Mouse (Mus musculus): ENCODE measurements around the gene Nav2.
A peak's percentile ranks its signal among the peaks of the same experiment; 100 is the strongest.

Nav2 gene

DNA sequence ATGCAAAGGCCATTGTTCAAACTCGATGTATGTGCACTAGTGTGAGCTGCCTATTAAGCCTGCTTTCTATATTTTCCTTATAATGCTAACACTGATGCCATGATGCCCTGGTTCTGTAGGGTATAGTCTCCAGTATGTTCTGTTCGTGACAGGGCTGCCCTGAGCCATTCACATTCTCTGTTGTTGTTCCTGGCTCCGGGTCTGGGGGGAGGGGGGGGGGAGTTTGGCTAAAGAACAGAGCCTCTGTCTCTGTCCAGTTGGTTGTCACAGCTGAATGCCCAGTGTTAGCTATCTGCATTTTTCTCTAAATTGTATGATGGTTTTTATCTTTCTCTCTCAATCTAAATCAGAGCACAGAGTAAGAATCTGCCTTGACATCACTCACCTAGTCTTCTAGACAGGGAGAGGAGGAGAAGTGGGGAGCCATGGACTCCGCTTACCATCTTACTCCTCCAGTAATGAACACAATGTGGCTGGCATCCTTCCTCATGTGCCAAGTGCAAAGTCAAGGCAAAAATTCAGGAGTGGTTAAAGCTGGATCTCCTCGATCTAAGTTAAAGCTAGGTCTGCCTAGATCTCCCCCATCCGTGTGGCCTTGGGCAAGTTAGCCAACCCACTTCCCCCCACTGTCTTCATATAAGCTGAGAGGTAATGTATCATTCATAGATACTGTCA is 605.4 kb downstream of the Nav2 start:
- no peak for DNase-seq (ENCODE audit: low read depth, low spot score)

DNA sequence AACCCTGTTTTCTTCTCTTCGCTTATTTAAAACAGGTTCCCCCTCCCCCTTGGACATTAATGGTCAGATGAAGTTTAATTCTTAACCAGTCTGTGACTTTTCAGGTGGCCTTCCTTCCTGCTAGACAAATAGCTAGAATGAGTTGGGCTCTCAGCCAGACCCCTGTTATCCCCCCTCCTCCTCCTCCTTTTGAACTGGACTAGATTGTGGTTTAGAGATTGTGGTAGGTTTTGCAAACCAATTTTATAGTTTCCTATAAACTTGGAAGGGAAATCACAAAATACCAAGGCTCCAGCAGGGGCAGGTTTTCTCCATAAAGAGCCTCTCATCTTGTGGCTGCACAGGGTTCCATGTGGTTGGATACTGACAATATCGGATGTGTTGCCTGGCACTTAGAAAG is 606.5 kb downstream of the Nav2 start:
- DNase-seq (ENCODE audit: low read depth, low spot score), result no peak

- DNase-seq (ENCODE audit: low read depth, low spot score), result no peak
Measured at GRCm38 (mm10) chr7:49520504-49520903, 612.0 kb downstream of the Nav2 start.

DNA sequence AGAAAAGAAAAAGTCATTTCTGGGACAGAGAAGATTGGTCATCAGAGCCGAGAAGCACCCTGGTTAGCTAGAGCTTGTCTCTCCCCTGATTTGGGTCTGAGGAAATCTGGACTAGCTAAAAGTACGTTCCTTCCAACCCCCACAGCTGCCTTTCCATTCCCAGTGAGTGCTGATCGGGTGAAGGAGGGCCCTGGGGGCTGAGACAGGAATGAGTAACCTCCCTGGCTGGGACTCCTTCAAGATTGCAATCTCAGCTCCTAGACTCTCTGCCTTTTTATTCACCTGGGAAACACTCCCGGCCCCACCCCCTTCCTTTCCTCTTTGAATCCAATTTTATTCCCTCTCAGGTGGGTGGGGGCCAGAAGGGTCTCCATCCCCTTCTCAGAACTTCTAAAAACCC is 612.8 kb downstream of the Nav2 start:
- DNase-seq (ENCODE audit: low read depth, low spot score), result no peak

GRCm38 (mm10) chr7:49521976-49522375 is 613.5 kb downstream of the Nav2 start:
- no peak for DNase-seq (ENCODE audit: low read depth, low spot score)

GRCm38 (mm10) chr7:49522411-49523114 is 614.0 kb downstream of the Nav2 start:
- DNase-seq (ENCODE audit: low read depth, low spot score), result peak; percentile 84

GRCm38 (mm10) chr7:49523115-49523445 is 614.6 kb downstream of the Nav2 start:
- no peak for DNase-seq (ENCODE audit: low read depth, low spot score)

DNA sequence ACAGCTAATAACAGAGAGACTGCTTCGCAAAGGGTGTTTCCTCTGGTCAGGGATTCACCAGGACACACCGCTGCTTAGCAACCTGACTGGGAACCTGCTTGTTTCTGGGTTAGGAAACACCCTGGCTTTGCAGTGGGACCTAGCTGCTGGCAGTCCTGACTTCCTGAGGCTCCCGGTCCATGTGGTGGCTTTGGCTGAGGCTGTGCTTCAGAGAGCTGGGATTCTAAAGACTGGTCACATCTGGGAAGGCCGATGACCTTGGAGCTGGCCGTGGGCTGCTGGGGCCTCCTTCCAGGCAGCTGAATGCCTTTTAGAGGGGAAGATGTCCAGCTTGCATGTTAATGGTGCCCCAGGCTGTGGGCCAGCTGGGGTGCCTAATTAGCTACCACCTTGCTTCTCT is 615.2 kb downstream of the Nav2 start:
- DNase-seq (ENCODE audit: low read depth, low spot score), result no peak

DNA sequence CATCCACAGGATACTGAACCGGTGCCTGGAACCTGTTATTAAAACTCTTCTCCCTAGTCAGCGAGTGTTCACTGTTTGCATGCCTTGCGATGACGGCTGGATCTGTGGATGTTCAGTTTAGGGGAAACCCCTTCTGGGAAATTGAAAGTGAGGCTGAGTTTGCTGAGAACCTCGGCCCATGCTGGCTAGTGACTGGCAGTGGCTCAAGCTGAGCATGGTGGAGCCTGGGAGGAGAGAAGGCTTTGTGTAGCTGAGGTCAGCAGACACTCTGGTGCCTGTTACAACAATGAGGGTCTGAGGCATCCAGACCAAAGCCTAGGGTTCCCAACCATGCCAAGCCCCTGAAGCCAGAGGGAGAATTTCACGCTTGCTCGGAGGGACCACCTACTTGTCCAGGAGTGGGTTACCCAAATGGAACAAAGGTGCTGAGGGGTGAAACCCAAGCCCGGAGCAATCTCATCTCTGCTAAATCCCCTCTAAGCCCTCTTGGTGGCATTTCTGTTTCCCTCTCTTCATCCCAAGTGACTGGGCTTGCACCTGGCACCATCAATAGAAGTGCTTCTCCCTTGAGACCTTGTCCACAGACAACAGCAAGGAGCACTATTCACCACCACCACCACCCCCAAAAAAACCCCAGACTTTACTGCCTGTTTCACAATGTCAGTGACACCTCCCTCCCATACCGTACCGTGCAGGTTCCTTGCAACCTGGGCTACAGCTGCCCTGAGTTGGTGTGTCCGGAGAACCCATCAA is 617.0 kb downstream of the Nav2 start:
- DNase-seq (ENCODE audit: low read depth, low spot score), result no peak

DNA sequence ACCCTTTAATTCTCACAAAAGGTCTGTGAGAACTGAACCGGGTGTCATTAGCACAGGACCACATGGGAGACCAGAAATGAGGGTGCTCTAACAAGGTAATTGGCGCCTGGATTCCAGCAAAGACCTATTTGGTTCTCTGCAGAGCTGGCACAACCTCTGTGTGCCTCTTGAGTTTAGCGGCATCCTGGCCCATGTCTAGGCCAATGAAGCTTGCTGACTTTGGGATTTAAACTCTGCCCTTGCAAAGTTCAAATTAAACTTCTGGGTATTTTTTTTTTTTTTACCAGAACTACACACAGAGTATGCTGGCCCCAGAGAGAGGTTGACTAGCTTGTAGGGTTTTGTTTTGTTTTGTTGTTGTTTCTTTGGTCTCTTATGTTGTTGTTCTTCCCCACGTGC is 617.6 kb downstream of the Nav2 start:
- DNase-seq (ENCODE audit: low read depth, low spot score), result no peak

DNA sequence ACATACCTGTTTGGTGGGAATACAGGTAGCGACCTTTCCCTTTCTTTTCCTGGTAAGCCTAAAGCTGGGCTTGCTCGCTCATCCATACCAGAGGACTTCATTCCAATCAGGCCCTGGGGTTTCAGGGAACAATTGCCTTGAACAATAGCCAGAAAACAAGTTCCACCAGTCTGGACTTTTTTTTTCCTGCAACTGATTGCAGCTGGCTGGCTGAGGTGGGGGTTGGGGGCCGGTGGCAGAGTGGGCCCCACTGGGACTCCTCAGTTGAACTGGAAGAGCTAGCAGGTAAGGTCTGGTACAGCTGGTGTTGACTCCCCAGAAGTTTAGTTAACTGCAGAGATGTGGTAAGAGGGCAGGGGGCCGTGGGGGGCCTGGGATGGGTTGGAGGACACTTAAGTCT is 619.0 kb downstream of the Nav2 start:
- DNase-seq (ENCODE audit: low read depth, low spot score), result no peak

DNA sequence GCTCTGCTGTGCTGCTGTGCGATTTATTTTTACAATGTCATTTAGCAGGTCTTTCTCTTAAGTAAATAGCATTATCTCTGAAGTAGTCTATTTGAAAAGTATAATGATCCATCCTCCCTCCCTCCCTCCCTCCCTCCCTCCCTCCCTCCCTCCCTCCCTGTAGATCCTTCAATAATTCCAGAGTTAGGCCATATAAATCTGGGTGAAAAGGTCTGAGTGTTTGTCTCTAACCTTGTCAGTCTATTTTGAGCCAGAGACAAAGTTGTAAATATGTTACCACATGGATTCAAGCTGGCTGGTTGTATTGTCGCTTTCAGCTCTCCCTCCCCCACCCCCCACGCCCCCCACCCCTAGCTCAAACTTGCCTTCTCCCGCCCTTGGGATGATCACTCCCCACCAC is 619.4 kb downstream of the Nav2 start:
- DNase-seq (ENCODE audit: low read depth, low spot score), result no peak

GRCm38 (mm10) chr7:49529498-49529897 is 621.0 kb downstream of the Nav2 start:
- no peak for DNase-seq (ENCODE audit: low read depth, low spot score)

- DNase-seq (ENCODE audit: low read depth, low spot score), result no peak
Measured at GRCm38 (mm10) chr7:49533571-49533970, 625.1 kb downstream of the Nav2 start.

DNA sequence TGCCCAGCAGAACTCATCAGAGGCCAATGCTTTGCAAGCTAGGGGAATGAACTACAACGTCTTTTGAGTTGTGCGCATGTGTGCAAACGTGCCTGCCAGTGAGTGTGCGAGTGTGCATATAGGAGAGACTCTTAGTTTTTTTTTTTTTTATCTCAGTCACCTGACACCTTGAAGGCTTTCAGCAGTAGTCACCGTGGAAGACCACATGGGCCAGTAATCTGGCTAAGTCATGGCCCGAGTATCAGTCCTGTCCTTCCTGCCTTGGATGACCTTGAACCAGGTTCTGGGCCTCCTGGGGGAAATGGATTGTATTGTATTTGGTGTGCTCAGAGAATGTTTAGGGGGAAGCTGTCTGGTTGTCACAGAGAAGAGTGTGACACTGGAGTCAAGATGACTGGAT is 625.7 kb downstream of the Nav2 start:
- no peak for DNase-seq (ENCODE audit: low read depth, low spot score)

DNA sequence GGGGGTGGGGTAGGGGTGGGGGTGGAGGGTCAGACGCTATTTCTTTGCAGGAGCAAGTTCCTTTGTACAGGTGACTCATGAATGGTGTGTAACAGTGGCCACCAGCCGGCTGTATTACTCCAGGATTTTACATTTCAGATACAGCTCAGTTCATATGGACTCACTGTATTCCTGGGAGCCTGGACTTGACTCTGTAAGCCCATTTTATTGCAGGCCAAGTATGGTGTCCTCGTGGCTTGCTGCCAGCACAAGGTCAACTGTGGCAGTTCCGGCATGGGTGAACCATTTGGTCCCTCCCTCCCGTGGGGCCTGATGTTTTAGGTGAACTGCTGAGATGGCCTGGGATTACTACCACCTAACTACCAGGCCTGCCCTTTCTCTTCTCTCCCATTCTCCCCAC is 629.8 kb downstream of the Nav2 start:
- no peak for DNase-seq (ENCODE audit: low read depth, low spot score)

- DNase-seq (ENCODE audit: low read depth, low spot score), result no peak
Measured at GRCm38 (mm10) chr7:49540181-49540580, 631.7 kb downstream of the Nav2 start.

DNA sequence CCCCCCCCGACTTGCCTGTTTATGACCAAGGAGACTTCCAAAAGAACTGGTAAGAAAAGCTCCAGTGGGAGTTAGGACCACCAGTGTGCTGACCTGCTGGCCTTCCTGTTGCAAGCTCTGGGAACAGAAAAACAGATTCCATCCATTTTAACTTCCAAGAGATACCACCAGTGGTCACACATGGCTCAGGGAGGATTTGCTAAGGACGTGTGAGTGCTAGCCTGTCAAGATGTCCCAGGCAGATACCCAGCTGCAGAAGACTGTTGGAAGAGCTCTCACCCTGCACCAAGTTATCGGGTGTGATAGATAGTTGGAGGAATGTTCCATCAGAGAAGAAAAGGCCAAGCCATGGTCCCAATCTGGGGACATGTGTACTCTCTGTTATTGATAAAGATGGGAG is 633.6 kb downstream of the Nav2 start:
- DNase-seq (ENCODE audit: low read depth, low spot score), result no peak

DNA sequence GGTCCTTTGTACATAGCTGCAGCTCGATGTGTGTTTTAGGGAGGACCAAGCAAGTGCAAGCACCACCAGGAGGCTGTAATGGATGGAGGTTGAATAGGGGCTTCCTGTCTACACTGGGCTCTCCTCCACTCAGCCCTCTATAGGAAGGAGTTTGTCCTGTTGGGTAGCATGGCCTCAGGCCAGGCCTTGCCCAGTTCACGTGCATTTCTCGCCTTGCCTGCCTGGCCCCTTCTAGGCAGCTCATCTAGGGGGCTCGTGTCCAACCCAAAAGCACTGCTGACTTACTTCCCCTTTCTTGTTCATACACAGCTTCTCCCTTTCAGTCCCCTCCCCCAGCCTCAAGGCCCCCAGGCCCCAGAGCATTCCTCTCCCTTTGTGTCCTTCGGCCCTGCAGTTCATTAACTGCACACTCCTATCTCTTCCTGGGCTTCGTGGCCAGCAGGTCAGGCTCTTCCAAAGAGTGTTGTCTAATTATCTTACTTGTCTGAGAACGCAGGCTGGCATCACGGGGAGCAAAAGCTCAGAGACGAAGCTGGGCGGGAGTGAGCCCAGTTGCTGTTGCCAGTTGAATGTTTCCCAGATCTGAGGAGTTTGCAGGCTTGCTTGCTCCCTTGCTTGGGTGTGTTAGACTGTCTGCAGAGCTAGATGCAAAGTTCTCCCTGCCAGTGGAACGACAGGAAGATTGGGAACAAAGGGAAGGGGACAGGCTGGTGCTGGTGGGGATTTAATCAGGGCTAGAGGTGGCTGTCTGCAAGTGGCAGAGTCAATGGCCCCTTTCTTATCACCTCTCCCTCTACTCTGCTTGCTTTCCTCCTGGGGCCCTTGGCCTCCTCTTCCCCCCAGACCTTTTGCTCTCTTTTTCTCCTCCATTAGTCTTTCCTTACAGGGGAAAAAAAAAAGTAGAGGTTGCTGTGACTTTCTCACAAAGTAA is 636.5 kb downstream of the Nav2 start:
- no peak for DNase-seq (ENCODE audit: low read depth, low spot score)

- DNase-seq (ENCODE audit: low read depth, low spot score), result no peak
Measured at GRCm38 (mm10) chr7:49545706-49546097, 637.2 kb downstream of the Nav2 start.

DNA sequence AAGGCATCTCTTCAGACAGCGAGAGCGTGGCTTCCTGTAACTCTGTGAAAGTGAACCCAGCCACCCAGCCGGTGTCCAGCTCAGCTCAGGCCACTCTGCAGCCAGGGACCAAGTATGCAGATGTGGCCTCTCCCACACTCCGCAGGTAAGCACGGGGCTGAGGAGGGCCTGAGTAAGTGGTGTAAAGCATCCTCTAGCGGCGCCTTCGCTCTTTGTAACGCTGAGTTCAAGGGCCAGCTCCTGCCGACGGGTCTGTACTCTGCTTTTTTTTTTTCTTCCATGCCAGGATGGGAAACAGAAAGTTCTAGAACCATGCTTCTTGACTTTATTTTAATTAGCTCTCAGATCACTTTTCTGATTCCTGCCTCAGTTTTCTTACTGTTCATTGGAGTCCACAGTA is 639.9 kb downstream of the Nav2 start:
- no peak for DNase-seq (ENCODE audit: low read depth, low spot score)

Measured in forelimb bud, embryonic 11.5 days (tissue).